In genomic region chr16:26078100-26078422, GRCm38 (mm10) we compare ENCODE assay signal across 14 mouse cellular contexts. TPM values are rescaled to one million over a fixed set of nuclear protein-coding genes. Genes with fewer than 3 reads are reported as not detected.
A peak's percentile ranks its signal among the peaks of the same experiment; 100 is the strongest.
DNase-seq lines count a peak whose midpoint lies in the region; ATAC-seq lines count a peak whose summit lies in the region.
"Had no signal": no experiment of that assay in that cellular context is flagged by ENCODE, and none has a peak within 500 bp of the region (broad histone marks: within the 10 kb centered on the region; RNA-seq: fewer than 3 reads in every experiment).

No protein-coding gene starts in this region.

- H3K4me2 ChIP-seq in heart, embryonic 15.5 days, result no peak overlapping the region
- no peak overlapping the region for H3K4me2 ChIP-seq in midbrain, embryonic 11.5 days
- H3K4me2 ChIP-seq in midbrain, embryonic 13.5 days (replicated peaks), result no peak overlapping the region
- no peak overlapping the region for H3K4me2 ChIP-seq in hindbrain, embryonic 11.5 days (replicated peaks; ENCODE audit: low read depth, low read length)
- H3K4me2 ChIP-seq: liver, embryonic 12.5 days had no signal

- H3K27me3 ChIP-seq in heart, embryonic 15.5 days, result no peaks in the 10 kb centered on the region
- no peaks in the 10 kb centered on the region for H3K27me3 ChIP-seq in midbrain, embryonic 11.5 days (ENCODE audit: control insufficient read depth, insufficient read depth, low read length)
- no peaks in the 10 kb centered on the region for H3K27me3 ChIP-seq in midbrain, embryonic 13.5 days
- H3K27me3 ChIP-seq in hindbrain, embryonic 11.5 days (ENCODE audit: control insufficient read depth, insufficient read depth, low read length), result no peaks in the 10 kb centered on the region
- H3K27me3 ChIP-seq: liver, embryonic 12.5 days had no signal

- no peak for DNase-seq in heart, adult 9 months (ENCODE audit: low spot score in 2 of 2)
- peak; percentile 80 for DNase-seq in midbrain, embryonic 11.5 days (ENCODE audit: low spot score, missing footprints)
- peak; percentile 30 for DNase-seq in hindbrain, embryonic 11.5 days (ENCODE audit: low spot score)
- DNase-seq in mesoderm, embryonic 11.5 days (ENCODE audit: low read depth, low spot score), result peak; percentile 30
- DNase-seq in cerebellum, postnatal 10 days, result no peak
- DNase-seq in adrenal gland, postnatal 10 days, result no peak
- DNase-seq: cerebellum, adult 8-10 months; spleen, adult 18-20 months; thymus, adult 18-20 months had no signal

- no peaks in the 10 kb centered on the region for H3K36me3 ChIP-seq in heart, embryonic 15.5 days
- H3K36me3 ChIP-seq in midbrain, embryonic 11.5 days (ENCODE audit: control insufficient read depth, insufficient read depth, low read length), result no peaks in the 10 kb centered on the region
- no peaks in the 10 kb centered on the region for H3K36me3 ChIP-seq in midbrain, embryonic 13.5 days
- H3K36me3 ChIP-seq in hindbrain, embryonic 11.5 days (ENCODE audit: control insufficient read depth, insufficient read depth, low read length), result no peaks in the 10 kb centered on the region
- H3K36me3 ChIP-seq: liver, embryonic 12.5 days had no signal

- H3K9me3 ChIP-seq in heart, embryonic 15.5 days (replicated peaks), result no peaks in the 10 kb centered on the region
- H3K9me3 ChIP-seq in midbrain, embryonic 11.5 days (ENCODE audit: control insufficient read depth, low read length), result no peaks in the 10 kb centered on the region
- H3K9me3 ChIP-seq in midbrain, embryonic 13.5 days, result no peaks in the 10 kb centered on the region
- H3K9me3 ChIP-seq in hindbrain, embryonic 11.5 days (ENCODE audit: control insufficient read depth, low read length), result no peaks in the 10 kb centered on the region
- H3K9me3 ChIP-seq: liver, embryonic 12.5 days had no signal

- H3K27ac ChIP-seq in heart, embryonic 15.5 days, result peak overlapping the region; percentile 83
- peak overlapping the region; percentile 30; the same call in 1 of the 2 replicates for H3K27ac ChIP-seq in midbrain, embryonic 11.5 days (ENCODE audit: low read depth, low read length)
- no peak overlapping the region for H3K27ac ChIP-seq in midbrain, embryonic 13.5 days
- no peak overlapping the region for H3K27ac ChIP-seq in hindbrain, embryonic 11.5 days (ENCODE audit: low read depth, low read length)
- H3K27ac ChIP-seq: liver, embryonic 12.5 days; macrophage had no signal

- peaks cover 31% of the 10 kb centered on the region for H3K4me1 ChIP-seq in heart, embryonic 15.5 days (replicated peaks)
- H3K4me1 ChIP-seq in midbrain, embryonic 11.5 days (ENCODE audit: control insufficient read depth, insufficient read depth, low read length), result peaks cover 10% of the 10 kb centered on the region
- H3K4me1 ChIP-seq in midbrain, embryonic 13.5 days (replicated peaks), result peaks cover 17% of the 10 kb centered on the region
- H3K4me1 ChIP-seq in hindbrain, embryonic 11.5 days (replicated peaks; ENCODE audit: control insufficient read depth, insufficient read depth, low read length), result no peaks in the 10 kb centered on the region

- ATAC-seq in heart, embryonic 15.5 days (replicated peaks; ENCODE audit: insufficient number of reproducible peaks, insufficient read depth, low FRiP score, low read depth), result no peak
- peak; percentile 54 for ATAC-seq in midbrain, embryonic 11.5 days (ENCODE audit: low FRiP score)
- no peak; the same call in 1 of the 2 replicates for ATAC-seq in midbrain, embryonic 13.5 days
- peak; percentile 29; the same call in 1 of the 2 replicates for ATAC-seq in hindbrain, embryonic 11.5 days (ENCODE audit: low FRiP score)
- ATAC-seq: CD4-positive, CD25-positive, alpha-beta regulatory T cell, adult 4 months; liver, embryonic 12.5 days had no signal

- H3K4me3 ChIP-seq in heart, embryonic 15.5 days, result no peak overlapping the region
- H3K4me3 ChIP-seq in midbrain, embryonic 11.5 days (ENCODE audit: low read depth, low read length), result no peak overlapping the region
- H3K4me3 ChIP-seq in midbrain, embryonic 13.5 days (replicated peaks), result no peak overlapping the region
- H3K4me3 ChIP-seq in hindbrain, embryonic 11.5 days (ENCODE audit: low read depth, low read length), result no peak overlapping the region
- H3K4me3 ChIP-seq: liver, embryonic 12.5 days had no signal

- WGBS in heart, embryonic 15.5 days, result 26% methylated on average over 2 of the region's 2 CpGs
- WGBS in midbrain, embryonic 11.5 days, result 17% methylated on average over 2 of the region's 2 CpGs
- 11% methylated on average over 2 of the region's 2 CpGs for WGBS in midbrain, embryonic 13.5 days
- 23% methylated on average over 2 of the region's 2 CpGs for WGBS in hindbrain, embryonic 11.5 days

- H3K9ac ChIP-seq in heart, embryonic 15.5 days, result no peak overlapping the region
- H3K9ac ChIP-seq in midbrain, embryonic 11.5 days (ENCODE audit: low read length), result no peak overlapping the region
- no peak overlapping the region for H3K9ac ChIP-seq in midbrain, embryonic 13.5 days (replicated peaks)
- H3K9ac ChIP-seq in hindbrain, embryonic 11.5 days (ENCODE audit: low read depth, low read length), result no peak overlapping the region
- H3K9ac ChIP-seq: liver, embryonic 12.5 days had no signal

RNA-seq across cellular contexts. Expression of gene P3h2, which starts 27.5 kb away (rescaled TPM):
- 3.5 and 5.2 TPM in 2 replicates for polyA plus RNA-seq in heart, embryonic 15.5 days (2015; fragmentation: Nextera tagmentation; extraction: Ambion mirVana)
- 2.2 and 2.3 TPM in 2 replicates for polyA plus RNA-seq in midbrain, embryonic 11.5 days (2014; fragmentation: Nextera tagmentation; extraction: Ambion mirVana)
- 0.13 and 0.36 TPM in 2 replicates for polyA plus RNA-seq in midbrain, embryonic 13.5 days (2015; fragmentation: Nextera tagmentation; extraction: Ambion mirVana)
- 1.8 and 2.8 TPM in 2 replicates for polyA plus RNA-seq in hindbrain, embryonic 11.5 days (2014; fragmentation: Nextera tagmentation; extraction: Ambion mirVana)
- 1 to 10 TPM; 4.7 to 5.0 TPM for total RNA-seq in adrenal gland, postnatal 10 days (2021)
- polyA plus RNA-seq: CD4-positive, CD25-positive, alpha-beta regulatory T cell, adult 4 months had no signal

Comparison
In these comparisons a context has a peak if more than half of its experiments do, and no peak if none do; other contexts are left out.
1. ATAC-seq: peak in midbrain, embryonic 11.5 days (single experiment) and hindbrain, embryonic 11.5 days (single experiment); none in heart, embryonic 15.5 days (single experiment) and midbrain, embryonic 13.5 days (single experiment).
2. H3K27ac ChIP-seq: peak in heart, embryonic 15.5 days (single experiment) and midbrain, embryonic 11.5 days (single experiment); none in midbrain, embryonic 13.5 days (single experiment) and hindbrain, embryonic 11.5 days (single experiment).
3. DNase-seq: peak in midbrain, embryonic 11.5 days (single experiment), hindbrain, embryonic 11.5 days (single experiment) and mesoderm, embryonic 11.5 days (single experiment); none in heart, adult 9 months (0 of 2), cerebellum, postnatal 10 days (0 of 2) and adrenal gland, postnatal 10 days (single experiment).